Mouse (Mus musculus): ENCODE measurements around the gene Eef1e1.
"Not testable (repeated sequence)": the region's sequence is repeated elsewhere in the genome, so short reads cannot be mapped to it uniquely, and the experiment has no call there.

The Eef1e1 gene

DNA sequence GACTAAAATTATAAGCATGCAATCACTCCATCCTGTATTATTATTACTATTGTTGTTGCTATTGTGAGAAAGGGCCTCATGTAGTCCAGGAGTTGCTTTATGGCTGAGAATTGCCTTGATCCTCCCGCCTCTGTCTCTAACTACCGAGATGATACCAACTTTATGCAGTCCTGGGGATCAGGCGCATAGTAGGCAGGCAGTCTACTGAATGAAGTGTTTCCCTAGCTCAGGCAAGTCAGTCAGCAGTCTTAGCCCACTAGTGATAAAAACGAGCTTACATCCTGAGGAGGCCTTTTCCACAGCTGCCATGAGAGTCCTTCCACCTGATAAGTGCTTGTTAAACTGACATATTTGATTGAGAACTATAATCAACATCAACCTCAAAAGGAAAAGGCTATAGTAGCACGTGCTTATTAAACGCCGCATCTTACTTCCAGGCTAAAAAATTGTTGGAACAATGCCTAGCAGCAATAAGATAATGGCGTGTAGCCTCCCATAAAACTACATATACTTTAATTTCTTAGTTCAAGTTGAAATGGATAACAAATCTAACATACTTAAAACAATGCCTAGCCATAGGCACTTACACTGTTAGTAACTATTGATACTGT, 34.5 kb downstream of the Eef1e1 start:
- no peak for DNase-seq

DNA sequence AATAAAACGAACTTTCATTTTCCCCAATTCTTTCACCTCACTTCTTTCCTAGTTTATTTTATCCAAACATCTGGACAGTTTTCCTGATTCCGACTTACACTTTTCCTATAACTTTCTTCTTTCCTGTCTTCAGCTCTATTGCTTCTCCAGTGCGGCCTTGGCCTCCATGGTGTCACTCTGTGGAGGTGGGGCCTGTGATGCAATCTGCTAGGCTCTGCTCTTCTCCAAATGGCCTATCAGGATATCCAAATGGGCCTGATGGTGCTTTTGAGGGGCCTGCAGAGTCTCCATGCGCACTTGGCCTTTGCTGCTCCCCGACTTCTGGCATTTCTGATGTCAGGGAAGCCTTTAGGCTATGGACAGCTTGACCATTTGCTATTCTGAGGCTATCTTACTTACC, 35.6 kb downstream of the Eef1e1 start:
- DNase-seq, result no peak

DNA sequence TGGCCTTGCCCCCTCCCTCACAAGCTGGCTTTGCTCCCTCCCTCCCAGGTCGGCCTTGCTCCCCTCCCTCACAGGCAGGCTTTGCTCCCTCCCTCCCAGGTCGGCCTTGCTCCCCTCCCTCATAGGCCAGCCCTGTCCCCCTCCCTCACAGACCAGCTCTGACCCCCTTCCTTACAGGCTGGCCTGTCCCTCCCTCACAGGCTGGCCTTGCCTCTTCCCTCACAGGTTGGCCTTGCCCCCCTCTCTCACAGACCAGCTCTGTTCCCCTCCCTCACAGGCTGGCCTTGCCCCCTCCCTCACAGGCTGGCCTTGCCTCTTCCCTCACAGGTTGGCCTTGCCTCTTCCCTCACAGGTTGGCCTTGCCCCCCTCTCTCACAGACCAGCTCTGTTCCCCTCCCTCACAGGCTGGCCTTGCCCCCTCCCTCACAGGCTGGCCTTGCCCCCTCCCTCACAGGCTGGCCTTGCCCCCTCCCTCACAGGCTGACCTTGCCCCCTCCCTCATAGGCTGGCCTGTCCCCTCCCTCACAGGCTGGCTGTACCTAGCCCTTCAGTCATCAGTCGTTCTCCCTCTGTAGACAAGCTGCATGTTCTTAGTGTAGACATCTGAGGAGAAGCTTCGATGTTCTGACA, 40.7 kb downstream of the Eef1e1 start:
- DNase-seq, result not testable (repeated sequence)

DNA sequence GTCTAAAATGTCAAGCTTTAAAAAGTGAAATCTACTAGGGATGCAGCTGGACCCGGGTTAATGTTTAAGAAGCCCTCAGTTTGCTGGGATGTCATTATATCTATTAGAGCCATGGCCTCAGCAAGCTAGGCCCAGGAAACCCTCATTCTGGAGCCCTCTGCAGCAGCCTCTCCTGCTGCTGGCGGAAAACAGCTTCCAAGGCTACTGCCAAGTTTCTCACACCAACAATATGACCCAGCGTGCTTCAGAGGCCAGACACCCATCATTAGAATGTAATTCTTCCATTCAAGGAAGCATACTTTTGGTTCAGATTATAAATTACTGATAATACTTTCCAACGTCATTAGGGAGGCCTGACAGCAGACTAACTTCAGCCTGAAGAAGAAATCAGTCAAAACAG, 42.0 kb downstream of the Eef1e1 start:
- DNase-seq, result no peak

DNA sequence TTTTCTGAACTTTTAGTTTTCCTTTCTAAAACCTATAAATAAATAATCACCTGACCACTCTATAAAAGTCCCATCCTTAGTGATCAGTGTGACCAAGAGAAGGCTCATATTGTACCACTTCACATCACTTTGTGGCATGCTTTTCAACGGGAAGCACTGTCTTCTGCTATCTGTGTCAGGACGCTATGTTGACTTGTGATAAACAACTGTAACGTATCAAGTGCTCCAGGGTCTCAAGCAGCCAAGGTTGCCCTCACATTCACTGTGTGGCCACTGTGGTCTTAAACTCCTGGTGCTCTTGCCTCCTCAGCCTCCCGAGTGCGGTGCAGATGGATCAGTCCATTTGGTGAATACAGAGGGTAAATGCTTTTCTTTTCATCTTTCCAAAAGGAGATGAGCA, 43.2 kb downstream of the Eef1e1 start:
- no peak for DNase-seq

DNA sequence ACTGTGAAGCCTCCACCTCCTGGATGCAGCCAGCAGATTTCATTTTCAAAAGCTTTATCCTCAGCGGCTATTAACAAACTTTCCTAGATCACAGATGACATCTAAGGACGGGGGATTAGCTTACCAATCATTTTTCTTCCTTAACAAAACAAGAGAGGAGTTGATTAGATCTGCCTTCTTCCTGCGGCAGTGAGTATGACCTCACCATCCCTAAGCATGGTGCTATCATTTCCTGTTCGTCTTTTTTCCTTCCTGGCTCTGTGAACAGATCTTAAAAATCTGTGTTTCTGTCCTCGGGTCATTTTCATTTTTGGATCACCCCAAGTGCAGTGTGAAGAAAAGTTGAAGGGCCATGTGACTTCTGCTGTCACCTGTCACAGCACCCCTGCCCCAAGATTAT, 44.6 kb downstream of the Eef1e1 start:
- no peak for DNase-seq

DNA sequence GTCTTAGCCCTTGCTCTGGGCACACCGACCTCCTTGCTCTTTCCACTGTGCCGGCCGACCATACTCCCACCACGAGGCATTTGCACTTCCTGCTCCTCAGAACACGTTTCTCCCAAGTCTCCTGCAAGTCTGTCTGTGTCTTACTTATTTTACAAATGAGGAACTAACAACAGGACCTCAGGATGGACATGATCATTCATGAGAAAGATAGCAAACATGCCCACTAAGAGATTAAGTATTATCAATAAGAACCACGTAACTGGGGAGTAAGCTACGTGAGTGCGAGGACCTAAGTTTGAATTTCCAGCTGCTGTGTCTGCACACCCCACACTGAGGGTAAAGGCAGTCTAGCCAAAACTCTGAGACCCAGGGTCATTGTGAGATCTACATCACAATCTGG, 45.3 kb downstream of the Eef1e1 start:
- DNase-seq, result no peak

DNA sequence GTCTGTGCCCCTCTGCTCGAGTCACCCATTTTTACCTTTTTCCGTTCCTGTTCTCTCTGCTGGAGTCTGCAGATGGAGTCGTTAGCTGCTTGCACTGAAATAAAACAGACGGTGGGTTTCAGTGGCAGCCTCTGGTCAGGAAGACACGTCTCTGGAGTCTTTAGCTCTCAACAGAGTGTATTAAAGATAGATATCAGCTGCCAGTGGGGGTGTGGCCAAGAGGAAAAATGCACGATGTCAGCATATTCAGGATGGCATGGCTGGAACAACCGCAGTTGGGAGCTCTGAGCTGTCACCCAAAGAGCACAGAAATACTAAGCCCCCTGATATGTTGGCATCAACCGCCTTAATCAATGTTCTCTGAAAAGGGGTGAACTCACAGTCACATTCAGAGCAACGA, 46.2 kb downstream of the Eef1e1 start:
- no peak for DNase-seq

DNA sequence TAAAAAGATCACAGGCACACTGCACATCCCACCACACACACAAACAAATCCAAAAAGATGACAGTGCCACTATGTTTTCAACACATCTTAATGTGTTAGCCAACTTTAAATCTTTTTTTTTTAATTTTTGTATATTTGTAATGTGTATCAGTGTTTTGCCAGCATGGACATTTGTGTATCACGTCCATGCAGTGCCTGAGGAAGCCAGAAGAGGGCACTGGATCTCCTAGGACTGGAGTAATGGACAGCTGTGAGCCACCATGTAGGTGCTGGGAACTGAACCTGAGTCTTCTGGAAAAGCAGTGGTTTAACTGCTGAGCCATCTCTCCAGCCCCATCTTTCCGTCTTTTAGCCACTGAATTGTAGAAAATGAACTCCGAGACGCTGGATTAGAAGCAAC, 46.7 kb downstream of the Eef1e1 start:
- no peak for DNase-seq

DNA sequence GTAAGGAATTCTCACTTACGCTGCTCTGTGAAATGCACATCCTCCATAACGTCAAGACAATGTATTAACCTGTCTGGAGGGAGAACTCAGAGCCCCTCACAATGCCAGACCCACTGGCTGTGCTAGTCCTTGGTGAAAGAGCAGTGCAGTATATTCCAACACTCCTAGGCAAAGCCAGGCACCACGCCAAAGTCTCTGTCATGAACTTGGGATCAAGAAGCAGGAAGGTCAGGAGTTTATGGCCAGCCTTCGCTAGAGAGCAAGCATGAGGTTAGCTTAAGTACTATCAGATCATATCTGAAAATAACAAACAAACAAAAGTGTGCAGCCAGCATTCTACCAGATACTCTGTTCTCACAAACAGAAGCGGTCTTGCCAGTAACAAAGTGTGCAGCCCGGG, 48.5 kb downstream of the Eef1e1 start:
- DNase-seq, result no peak

DNA sequence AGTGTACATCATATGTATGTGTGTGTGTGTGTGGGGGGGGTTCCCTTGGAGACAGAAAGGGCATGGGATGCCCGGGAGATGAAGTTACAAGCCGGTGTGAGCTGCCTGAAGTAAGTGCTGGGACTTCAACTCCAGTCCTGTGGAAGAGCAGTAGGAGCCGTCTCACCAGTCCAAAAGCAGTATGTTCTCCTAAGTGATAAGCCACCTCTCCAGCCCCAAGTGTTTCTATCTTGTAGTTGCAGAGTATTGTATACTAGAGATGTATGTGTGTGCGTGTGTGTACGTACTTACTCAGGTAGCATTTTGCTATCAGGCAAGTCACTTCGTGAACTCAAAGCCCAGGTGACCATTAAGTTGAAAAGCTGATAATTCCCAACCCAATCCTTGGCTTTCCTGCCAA, 51.7 kb downstream of the Eef1e1 start:
- no peak for DNase-seq

DNA sequence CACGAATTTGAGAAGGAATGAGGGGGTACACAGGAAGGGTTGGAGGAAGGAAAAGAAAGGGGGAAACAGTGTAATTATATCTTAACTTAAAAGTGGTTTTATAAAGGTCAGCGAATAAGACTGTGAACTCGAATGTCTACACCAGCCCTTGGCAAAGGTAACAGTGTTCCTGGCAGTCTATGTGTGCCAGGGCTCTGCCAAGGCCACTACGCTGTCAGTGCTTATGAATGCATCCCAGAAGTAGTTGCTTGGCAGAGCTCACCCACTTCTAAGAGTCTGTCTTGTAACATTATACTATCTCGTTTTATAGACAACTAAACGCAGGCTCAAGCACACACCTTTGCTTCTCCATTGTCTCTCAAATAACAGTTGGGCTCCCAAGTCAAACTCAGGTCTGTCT, 53.5 kb downstream of the Eef1e1 start:
- DNase-seq, result no peak

DNA sequence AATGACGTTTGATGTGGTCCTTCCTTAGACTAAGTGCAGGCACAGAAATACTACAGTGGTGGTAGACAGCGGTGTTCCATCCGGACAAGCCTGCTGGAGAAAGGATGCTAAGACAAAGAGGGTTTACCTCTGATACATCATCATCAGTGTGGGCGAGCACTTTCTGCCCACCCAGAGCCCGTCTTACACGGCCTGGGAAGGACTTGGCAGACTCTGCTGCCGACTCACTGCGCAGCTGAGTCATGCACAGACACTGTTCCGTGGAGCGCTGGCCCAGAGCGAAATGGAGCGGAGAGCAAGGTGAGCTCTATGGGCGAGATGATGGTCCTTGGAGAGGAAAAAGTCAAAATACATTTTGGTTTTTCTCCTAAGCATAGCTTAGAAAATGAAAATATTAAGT, 55.9 kb downstream of the Eef1e1 start:
- DNase-seq, result no peak

DNA sequence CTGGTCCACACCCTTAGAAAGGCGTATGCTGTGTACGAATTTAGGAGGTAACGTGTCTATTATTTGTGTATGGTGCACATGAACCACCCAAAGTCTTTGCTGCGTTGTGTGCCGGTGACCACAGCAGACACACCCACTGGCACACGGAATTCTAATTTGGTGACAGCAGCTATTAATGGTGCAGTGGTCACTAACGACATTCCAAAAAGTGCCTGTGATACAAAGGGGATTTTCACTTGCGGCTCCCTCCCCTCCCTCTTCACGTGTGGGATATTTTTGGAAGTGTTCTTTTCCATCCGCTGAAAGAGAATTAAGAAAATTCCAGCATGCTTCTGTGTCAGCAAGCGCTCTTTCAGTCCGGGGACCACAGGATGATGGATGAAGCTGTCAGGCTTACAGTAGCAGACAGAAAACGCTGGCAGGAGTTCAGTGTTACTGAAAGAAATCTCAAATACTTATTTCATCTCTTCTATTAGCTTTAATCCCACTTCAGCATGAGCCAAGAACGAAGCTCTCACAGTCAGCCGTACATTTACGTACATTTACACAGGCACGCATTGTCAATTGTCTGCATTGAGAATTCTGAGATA, 56.5 kb downstream of the Eef1e1 start:
- no peak for DNase-seq

DNA sequence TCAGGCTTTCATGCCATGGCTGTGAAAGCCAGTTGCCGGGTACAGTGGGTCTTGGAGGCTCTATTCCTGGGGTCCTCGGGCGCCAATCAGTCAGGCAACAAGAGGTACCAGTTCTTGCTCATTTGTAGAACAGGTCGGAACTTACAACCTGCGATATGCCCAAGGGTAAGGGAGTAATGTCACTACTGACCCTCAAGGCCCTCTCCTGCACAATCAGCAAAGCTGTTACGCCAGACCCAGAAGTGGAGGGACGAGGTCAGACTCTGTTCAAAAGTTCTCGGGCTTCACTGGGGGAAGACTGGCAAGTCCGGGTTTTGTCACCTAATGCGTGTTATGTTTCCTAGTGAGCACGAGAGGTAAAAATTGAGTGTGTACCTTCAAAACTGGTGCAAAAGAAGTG, 58.0 kb downstream of the Eef1e1 start:
- no peak for DNase-seq

DNA sequence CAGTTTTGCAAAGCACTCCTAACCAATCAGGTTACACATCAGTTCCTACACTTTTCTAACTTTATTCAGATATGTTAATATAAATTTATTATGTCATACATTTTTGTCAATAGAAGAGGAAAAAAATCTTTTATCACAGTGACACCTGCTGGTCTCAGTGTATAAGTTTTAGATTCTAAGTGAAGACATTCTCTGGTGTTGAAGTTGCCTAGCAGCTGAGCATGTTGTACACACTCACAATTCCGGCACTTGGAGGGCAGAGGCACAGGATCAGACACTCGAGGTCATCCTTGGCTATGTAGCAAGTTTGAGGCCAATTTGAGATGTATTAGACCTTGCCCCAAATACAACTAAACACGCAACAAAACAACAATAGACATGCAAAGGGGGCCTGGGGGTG, 61.8 kb downstream of the Eef1e1 start:
- no peak for DNase-seq

DNA sequence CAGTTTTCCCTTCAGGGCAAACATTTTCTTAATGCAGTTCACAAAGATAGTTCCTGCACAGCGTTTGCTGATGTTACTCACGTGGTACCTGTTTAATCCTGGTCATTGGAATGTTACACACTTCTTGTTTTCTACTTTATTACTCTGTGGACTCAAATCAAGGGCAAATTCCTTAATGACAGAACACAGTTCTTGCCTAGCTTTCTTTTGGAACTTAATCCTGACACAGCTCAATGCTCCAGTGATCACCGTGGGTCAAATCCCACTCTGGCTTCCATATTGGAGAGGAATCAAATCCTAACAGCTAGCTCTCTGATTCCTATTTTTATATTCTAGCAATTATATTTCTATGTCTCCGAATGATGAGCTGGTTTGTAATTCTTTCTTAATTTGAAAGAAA, 62.4 kb downstream of the Eef1e1 start:
- no peak for DNase-seq
